Mouse (Mus musculus): ENCODE measurements around the gene Hist1h2be. TPM values are rescaled to one million over a fixed set of nuclear protein-coding genes. Genes with fewer than 3 reads are reported as not detected.
A peak's percentile ranks its signal among the peaks of the same experiment; 100 is the strongest.
"Not testable (repeated sequence)": the region's sequence is repeated elsewhere in the genome, so short reads cannot be mapped to it uniquely, and the experiment has no call there.

The Hist1h2be gene
- polyA plus RNA-seq, 1 experiment from 2014 or later = 3.1 TPM

DNA sequence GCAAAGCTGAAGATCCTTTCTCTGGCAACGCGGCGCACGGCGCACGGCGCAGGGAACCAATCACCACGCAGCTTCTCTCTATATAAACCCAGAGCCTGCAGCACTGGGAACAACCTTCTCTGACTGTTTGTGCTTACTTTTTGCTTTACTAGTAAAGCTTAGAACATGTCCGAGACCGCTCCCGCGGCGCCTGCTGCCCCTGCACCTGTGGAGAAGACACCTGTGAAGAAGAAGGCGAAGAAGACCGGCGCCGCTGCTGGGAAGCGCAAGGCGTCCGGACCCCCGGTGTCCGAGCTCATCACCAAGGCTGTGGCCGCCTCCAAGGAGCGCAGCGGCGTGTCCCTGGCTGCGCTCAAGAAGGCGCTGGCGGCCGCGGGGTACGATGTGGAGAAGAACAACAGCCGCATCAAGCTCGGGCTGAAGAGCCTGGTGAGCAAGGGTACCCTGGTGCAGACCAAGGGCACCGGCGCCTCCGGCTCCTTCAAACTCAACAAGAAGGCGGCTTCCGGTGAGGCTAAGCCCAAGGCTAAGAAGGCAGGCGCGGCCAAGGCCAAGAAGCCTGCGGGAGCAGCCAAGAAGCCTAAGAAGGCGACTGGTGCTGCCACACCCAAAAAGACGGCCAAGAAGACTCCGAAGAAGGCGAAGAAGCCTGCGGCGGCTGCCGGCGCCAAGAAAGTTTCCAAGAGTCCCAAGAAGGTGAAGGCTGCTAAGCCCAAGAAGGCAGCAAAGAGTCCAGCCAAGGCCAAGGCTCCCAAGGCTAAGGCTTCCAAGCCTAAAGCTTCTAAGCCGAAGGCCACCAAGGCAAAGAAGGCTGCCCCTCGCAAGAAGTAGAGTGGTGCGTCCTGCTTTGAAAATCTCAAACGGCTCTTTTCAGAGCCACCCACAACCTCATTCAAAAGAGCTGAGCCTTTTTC lies 65.7 kb downstream of the Hist1h2be start:
- under 1% methylated on average over 54 of the region's 54 CpGs for WGBS
- H3K4me2 ChIP-seq (replicated peaks; ENCODE audit: low read depth, low read length) = peak overlapping the region; percentile 94
- peak; percentile 94 for ATAC-seq (ENCODE audit: low FRiP score, low TSS enrichment)
- peak overlapping the region; percentile 96 for H3K9ac ChIP-seq (ENCODE audit: low read depth, low read length)
- H3K4me3 ChIP-seq (ENCODE audit: low read length) = peak overlapping the region; percentile 68
- no peaks in the 10 kb centered on the region for H3K27me3 ChIP-seq (ENCODE audit: control insufficient read depth, insufficient read depth, low read length)
- peak overlapping the region; percentile 100 for H3K27ac ChIP-seq (ENCODE audit: low read depth, low read length)
- no peaks in the 10 kb centered on the region for H3K9me3 ChIP-seq (ENCODE audit: control insufficient read depth, low read length)
- peaks cover 13% of the 10 kb centered on the region; the same call in 1 of the 2 replicates for H3K4me1 ChIP-seq (ENCODE audit: control insufficient read depth, insufficient read depth, low read length)
- H3K36me3 ChIP-seq (ENCODE audit: control insufficient read depth, insufficient read depth, low read length) = no peaks in the 10 kb centered on the region

DNA sequence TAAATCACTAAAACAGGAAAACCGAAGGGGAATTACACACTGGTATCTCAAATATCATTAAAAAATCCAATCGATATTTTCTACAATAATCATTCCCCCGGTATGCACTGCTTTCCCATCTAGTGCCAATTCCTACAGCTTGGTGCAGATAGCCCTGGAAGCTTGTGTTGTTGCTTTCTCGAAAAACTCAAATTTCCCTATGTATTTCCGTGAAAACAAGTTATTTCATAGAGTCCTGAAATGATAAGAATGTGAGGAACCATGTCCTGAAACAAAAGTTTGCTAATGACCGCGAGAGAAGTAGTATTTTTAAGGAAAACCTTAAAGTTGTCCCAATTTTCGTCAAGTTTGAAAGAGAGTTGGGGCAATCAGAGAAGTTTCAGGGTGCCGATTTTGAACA lies 66.5 kb downstream of the Hist1h2be start:
- peaks cover 13% of the 10 kb centered on the region; the same call in 1 of the 2 replicates for H3K4me1 ChIP-seq (ENCODE audit: control insufficient read depth, insufficient read depth, low read length)
- no peak for ATAC-seq (ENCODE audit: low FRiP score, low TSS enrichment)
- WGBS = 25% methylated on average over 9 of the region's 9 CpGs

DNA sequence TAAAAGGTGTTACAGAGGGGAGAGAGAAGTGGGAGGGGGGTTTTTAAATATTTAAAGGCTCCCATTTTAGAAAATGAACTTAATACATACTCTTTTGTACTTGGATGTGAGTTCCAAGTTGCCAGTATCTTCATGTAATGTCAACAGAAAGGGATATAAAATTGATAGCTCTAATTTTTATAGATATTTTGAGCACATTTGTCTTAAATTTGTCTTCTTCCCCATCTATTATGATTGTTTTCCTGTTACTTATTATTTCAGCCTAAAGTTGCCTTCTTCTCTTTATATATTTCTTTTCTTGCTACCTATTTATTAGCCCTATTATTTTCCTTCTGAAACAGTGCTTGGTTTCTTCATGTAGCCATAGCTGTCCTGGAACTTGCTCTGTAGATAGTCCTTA lies 68.0 kb downstream of the Hist1h2be start, which contains the start of gene Hist1h1d:
Hist1h1d (plus strand) TSS at position 301 of the 400 bp plus-strand sequence.
- Histone ChIP-seq H3K9ac (ENCODE audit: low read depth, low read length) (peak within 1 kb of the TSS; percentile 55; the same call in 1 of the 2 replicates), H3K27ac (ENCODE audit: low read depth, low read length) (peak within 1 kb of the TSS; percentile 100), H3K4me3 (ENCODE audit: low read length) (no peak within 1 kb of the TSS), H3K27me3 (ENCODE audit: control insufficient read depth, insufficient read depth, low read length) (no peaks in the 10 kb centered on the region), H3K9me3 (ENCODE audit: control insufficient read depth, low read length) (no peaks in the 10 kb centered on the region), H3K4me2 (replicated peaks; ENCODE audit: low read depth, low read length) (peak within 1 kb of the TSS; percentile 55), H3K36me3 (ENCODE audit: control insufficient read depth, insufficient read depth, low read length) (no peaks in the 10 kb centered on the region), H3K4me1 (ENCODE audit: control insufficient read depth, insufficient read depth, low read length) (peaks cover 13% of the 10 kb centered on the region; the same call in 1 of the 2 replicates)
- ATAC-seq (ENCODE audit: low FRiP score, low TSS enrichment) = no peak

More for the DNA sequence above, 66.5 kb downstream of the Hist1h2be start:
- Histone ChIP-seq H3K27me3 (ENCODE audit: control insufficient read depth, insufficient read depth, low read length) (no peaks in the 10 kb centered on the region), H3K9me3 (ENCODE audit: control insufficient read depth, low read length) (no peaks in the 10 kb centered on the region), H3K4me2 (replicated peaks; ENCODE audit: low read depth, low read length) (peak overlapping the region; percentile 94), H3K9ac (ENCODE audit: low read depth, low read length) (peak overlapping the region; percentile 96), H3K36me3 (ENCODE audit: control insufficient read depth, insufficient read depth, low read length) (no peaks in the 10 kb centered on the region), H3K4me3 (ENCODE audit: low read length) (peak overlapping the region; percentile 68; the same call in 1 of the 2 replicates), H3K27ac (ENCODE audit: low read depth, low read length) (peak overlapping the region; percentile 100)

DNA sequence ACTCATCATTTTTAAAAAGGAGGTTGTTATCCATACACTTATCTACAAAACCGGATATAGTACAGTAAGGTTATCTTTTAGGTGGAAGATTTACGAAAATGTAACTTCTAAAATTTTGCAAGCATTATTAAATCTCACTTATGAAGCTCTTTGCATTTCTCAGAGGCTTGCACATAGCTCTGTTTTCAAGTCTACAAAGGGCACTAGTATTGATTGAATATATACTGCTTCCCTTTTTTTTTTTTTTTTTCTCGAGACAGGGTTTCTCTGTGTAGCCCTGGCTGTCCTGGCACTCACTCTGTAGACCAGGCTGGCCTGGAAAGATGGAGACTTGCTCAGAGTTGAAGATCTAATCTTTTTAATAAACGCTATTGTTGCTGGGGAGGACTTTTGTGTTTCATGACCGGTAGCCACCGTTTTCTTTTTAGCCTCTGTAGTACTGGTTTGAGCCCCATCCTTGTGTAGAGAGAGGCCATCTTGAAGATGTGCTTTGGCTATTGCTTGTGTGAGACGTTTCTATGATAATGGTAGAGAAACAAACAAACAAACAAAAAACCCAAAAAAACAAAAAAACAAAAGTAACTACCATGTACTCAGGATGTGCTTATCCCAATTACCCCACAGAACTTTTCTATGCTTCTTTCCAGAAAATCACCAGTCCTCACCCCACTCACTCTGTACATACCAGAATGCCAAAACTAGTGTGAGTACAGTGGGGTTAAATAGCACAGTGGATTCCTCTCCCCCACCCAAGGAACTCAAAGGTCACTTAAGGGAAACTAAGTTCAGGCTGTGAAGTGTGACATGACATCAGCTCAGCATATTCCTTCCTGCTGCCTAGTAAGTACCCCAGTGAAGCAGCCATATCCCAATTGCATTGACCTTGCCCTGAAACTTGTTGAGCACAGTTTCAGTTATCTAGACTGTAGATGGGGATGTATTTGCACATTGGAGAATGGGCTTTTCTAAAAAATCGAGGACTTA lies 68.7 kb downstream of the Hist1h2be start:
- 54% methylated on average over 8 of the region's 8 CpGs for WGBS
- Histone ChIP-seq H3K27ac (ENCODE audit: low read depth, low read length) (peak overlapping the region; percentile 90), H3K9ac (ENCODE audit: low read depth, low read length) (peak overlapping the region; percentile 55; the same call in 1 of the 2 replicates), H3K4me3 (ENCODE audit: low read length) (peak overlapping the region; percentile 42), H3K36me3 (ENCODE audit: control insufficient read depth, insufficient read depth, low read length) (no peaks in the 10 kb centered on the region), H3K9me3 (ENCODE audit: control insufficient read depth, low read length) (no peaks in the 10 kb centered on the region), H3K4me1 (ENCODE audit: control insufficient read depth, insufficient read depth, low read length) (peaks cover 13% of the 10 kb centered on the region; the same call in 1 of the 2 replicates), H3K27me3 (ENCODE audit: control insufficient read depth, insufficient read depth, low read length) (no peaks in the 10 kb centered on the region), H3K4me2 (replicated peaks; ENCODE audit: low read depth, low read length) (peak overlapping the region; percentile 55)
- no peak for ATAC-seq (ENCODE audit: low FRiP score, low TSS enrichment)

DNA sequence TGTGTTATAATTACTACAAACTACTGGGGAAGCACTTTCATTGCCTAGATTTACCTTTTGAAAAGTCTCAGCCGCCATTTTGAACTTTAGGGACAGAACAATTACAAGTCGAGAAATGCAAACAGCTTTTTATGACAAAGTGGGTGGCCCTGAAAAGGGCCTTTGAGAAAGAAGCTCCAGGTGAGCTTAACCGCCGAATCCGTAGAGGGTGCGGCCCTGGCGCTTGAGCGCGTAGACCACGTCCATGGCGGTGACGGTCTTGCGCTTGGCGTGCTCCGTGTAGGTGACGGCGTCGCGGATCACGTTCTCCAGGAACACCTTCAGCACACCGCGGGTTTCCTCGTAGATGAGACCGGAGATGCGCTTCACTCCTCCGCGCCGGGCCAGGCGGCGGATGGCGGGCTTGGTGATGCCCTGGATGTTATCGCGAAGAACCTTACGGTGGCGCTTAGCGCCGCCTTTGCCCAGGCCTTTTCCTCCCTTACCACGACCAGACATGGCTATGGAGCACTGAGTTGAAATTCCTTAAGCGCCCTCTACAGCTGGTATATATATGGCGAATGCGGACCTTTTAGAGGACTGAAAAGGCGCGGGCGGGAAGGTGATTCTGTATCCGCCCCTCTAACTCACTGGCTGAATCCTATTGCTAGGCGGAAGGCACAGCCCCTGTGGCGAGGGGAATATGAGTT lies 69.6 kb downstream of the Hist1h2be start, which contains the start of gene Hist1h4f:
Hist1h4f (minus strand) TSS at position 503 of the 689 bp plus-strand sequence.
- H3K9me3 ChIP-seq (ENCODE audit: control insufficient read depth, low read length); H3K36me3 ChIP-seq (ENCODE audit: control insufficient read depth, insufficient read depth, low read length); H3K4me1 ChIP-seq (ENCODE audit: control insufficient read depth, insufficient read depth, low read length); H3K27me3 ChIP-seq (ENCODE audit: control insufficient read depth, insufficient read depth, low read length): not testable (repeated sequence)
- Histone ChIP-seq H3K4me3 (ENCODE audit: low read length) (peak within 1 kb of the TSS; percentile 42), H3K9ac (ENCODE audit: low read depth, low read length) (peak within 1 kb of the TSS; percentile 55), H3K27ac (ENCODE audit: low read depth, low read length) (peak within 1 kb of the TSS; percentile 90), H3K4me2 (replicated peaks; ENCODE audit: low read depth, low read length) (peak within 1 kb of the TSS; percentile 55)
- under 1% methylated on average over 45 of the region's 47 CpGs for WGBS
- peak; percentile 88 for ATAC-seq (ENCODE audit: low FRiP score, low TSS enrichment)

GRCm38 (mm10) chr13:23550761-23551145 lies 70.2 kb downstream of the Hist1h2be start:
- H3K4me2 ChIP-seq (replicated peaks; ENCODE audit: low read depth, low read length) = peak overlapping the region; percentile 55
- ATAC-seq (ENCODE audit: low FRiP score, low TSS enrichment) = no peak
- no peaks in the 10 kb centered on the region for H3K9me3 ChIP-seq (ENCODE audit: control insufficient read depth, low read length)
- peak overlapping the region; percentile 42 for H3K4me3 ChIP-seq (ENCODE audit: low read length)
- peak overlapping the region; percentile 90 for H3K27ac ChIP-seq (ENCODE audit: low read depth, low read length)
- peaks cover 9% of the 10 kb centered on the region; the same call in 1 of the 2 replicates for H3K4me1 ChIP-seq (ENCODE audit: control insufficient read depth, insufficient read depth, low read length)
- H3K36me3 ChIP-seq (ENCODE audit: control insufficient read depth, insufficient read depth, low read length) = no peaks in the 10 kb centered on the region
- 2% methylated on average over 3 of the region's 3 CpGs for WGBS
- H3K9ac ChIP-seq (ENCODE audit: low read depth, low read length) = peak overlapping the region; percentile 55
- no peaks in the 10 kb centered on the region for H3K27me3 ChIP-seq (ENCODE audit: control insufficient read depth, insufficient read depth, low read length)

DNA sequence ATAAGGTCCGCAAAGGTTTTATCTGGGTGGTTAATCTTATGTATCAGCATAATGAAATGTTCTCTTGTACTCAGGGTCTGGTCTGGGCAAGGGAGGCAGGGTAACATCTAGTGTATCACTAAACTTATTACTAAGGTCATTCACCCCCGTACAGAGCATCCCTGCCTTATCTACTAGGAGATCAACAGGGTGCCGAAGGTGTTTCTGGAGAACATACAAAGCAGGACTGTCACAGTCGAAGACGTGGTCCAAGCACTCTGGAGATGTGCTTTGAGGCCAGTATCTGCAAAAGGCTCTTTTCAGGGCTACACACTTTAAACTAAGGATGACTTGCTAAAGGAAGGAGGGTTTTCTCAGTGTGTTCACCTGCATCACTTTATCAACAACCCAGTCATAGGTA lies 74.2 kb downstream of the Hist1h2be start:
- peaks cover 2% of the 10 kb centered on the region; the same call in 1 of the 2 replicates for H3K4me1 ChIP-seq (ENCODE audit: control insufficient read depth, insufficient read depth, low read length)
- no peak overlapping the region for H3K4me3 ChIP-seq (ENCODE audit: low read length)
- no peaks in the 10 kb centered on the region for H3K36me3 ChIP-seq (ENCODE audit: control insufficient read depth, insufficient read depth, low read length)
- no peak overlapping the region for H3K4me2 ChIP-seq (replicated peaks; ENCODE audit: low read depth, low read length)
- peak overlapping the region; percentile 32; the same call in 1 of the 2 replicates for H3K27ac ChIP-seq (ENCODE audit: low read depth, low read length)
- no peak for ATAC-seq (ENCODE audit: low FRiP score, low TSS enrichment)
- 71% methylated on average over 5 of the region's 5 CpGs for WGBS
- H3K9ac ChIP-seq (ENCODE audit: low read depth, low read length) = no peak overlapping the region
- H3K27me3 ChIP-seq (ENCODE audit: control insufficient read depth, insufficient read depth, low read length) = no peaks in the 10 kb centered on the region
- H3K9me3 ChIP-seq (ENCODE audit: control insufficient read depth, low read length) = no peaks in the 10 kb centered on the region

DNA sequence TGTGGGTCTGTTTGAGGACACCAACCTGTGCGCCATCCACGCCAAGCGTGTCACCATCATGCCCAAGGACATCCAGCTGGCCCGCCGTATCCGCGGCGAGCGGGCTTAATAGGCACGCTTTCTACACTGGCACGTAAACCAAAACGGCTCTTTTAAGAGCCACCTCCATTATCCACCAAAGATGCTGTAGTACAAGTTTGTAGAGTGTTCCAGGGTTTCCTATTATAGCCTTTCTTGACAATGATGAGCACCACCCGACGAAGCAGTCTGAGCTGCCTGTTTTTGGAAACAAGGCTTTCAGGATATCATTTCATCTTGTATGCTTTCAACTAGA lies 76.2 kb downstream of the Hist1h2be start:
- H3K4me3 ChIP-seq (ENCODE audit: low read length) = peak overlapping the region; percentile 46
- H3K36me3 ChIP-seq (ENCODE audit: control insufficient read depth, insufficient read depth, low read length); H3K27me3 ChIP-seq (ENCODE audit: control insufficient read depth, insufficient read depth, low read length); H3K9me3 ChIP-seq (ENCODE audit: control insufficient read depth, low read length); H3K4me1 ChIP-seq (ENCODE audit: control insufficient read depth, insufficient read depth, low read length); ATAC-seq (ENCODE audit: low FRiP score, low TSS enrichment); H3K4me2 ChIP-seq (replicated peaks; ENCODE audit: low read depth, low read length): not testable (repeated sequence)
- H3K27ac ChIP-seq (ENCODE audit: low read depth, low read length) = peak overlapping the region; percentile 89; the same call in 1 of the 2 replicates
- 0% methylated on average over 11 of the region's 14 CpGs for WGBS
- H3K9ac ChIP-seq (ENCODE audit: low read depth, low read length) = peak overlapping the region; percentile 69; the same call in 1 of the 2 replicates

Measured in kidney, embryonic 14.5 days (tissue).